Mouse (Mus musculus) telencephalon, adult 2 months (tissue): ENCODE data around the gene Slc5a3.

ENCODE experiments used
- DNase-seq: peaks from one replicate; pipeline ENCODE4 v3.0.0-alpha.2; 2011; ENCODE audit warnings: low read depth, low spot score

Gene Slc5a3

DNA sequence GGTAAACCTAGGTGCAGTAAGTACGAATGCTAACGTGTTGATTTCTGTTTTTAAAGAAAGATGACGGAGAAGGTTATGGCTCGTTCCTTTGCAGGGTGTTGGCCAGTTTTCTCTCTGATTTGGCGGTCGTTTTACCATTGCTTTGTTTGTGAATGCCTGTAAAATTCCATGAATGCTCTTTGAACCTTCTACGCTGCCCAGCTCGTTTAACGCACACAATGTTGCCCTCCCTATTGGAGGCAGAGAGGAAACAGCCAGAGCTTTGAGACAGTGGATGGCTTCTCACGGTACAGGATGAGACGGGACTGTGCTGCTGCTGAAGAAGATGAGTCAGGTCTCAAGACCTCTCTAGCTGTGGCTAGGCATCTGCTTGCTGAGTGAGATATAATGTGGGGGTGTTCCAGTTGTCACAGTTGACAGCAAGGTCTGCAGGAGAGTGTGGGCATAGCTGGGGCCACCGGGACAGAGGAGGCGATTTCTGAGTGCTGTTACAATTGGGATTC is 60.9 kb downstream of the Slc5a3 start:
- DNase-seq, result no peak

DNA sequence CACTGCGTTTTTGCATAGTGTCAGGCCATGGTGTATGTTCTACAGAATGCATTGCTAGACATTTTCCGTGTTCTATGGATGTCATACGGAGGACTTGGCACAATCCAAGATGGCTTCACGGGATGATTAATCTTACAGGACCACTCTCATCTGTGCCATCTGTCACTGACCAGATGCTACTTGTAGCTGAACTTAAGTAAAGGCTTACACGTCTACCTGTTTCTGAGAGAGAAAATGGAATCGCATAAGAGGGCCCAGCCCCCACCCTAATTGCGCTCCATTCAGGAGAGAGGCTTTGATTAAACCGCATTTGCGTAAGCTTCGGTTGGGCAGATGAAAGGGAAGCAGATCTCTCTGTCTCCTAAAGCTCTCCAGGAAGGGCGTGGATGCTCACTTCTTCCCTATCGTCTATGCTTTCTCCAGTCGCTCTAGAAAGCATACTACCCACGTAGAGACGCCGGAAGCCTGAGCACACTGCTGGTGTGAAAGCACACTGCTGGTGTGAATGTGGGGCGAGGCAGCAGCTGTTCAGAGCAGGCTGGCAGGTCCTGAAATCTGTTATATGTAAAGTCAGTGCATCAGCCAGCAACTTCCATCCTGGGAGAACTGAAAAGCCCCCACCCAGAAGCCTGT is 62.9 kb downstream of the Slc5a3 start:
- DNase-seq, result peak; percentile 76

DNA sequence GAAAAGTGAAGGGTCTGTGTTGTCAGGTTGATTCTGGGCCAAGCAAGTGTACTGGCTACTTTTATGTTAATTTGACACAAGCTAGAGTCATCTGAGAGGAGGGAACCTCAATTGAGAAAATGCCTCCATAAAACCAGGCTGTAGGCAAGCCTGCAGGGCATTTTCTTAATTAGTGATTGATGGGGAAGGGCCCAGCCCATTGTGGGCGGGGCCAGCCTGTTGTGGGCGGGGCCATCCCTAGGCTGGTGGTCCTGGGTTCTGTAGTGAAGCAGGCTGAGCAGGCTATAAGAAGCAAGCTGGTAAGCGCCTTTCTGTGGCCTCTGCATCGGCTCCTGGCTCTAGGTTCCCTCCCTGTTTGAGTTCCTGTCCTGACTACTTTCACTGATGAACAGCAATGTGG is 69.1 kb downstream of the Slc5a3 start:
- DNase-seq, result no peak

DNA sequence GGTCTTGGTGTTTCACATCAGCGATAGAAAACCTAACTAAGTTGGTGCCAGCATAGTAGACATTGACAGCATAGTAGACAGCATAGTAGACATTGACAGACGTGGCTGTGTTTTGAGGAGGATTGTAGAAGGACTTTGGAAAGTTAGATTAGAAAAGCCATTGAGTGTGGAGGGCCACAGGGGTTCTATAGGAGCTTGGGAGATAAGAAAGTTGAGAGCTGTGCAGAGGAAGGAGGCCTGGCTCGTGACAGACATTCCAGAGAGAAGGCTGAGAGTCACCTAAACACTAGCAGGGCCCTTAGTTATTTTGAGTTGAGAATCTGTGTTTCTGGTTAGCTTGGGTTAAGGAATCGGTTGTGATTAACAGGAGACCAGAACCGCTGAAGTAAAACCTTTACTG is 69.5 kb downstream of the Slc5a3 start:
- DNase-seq, result no peak

DNA sequence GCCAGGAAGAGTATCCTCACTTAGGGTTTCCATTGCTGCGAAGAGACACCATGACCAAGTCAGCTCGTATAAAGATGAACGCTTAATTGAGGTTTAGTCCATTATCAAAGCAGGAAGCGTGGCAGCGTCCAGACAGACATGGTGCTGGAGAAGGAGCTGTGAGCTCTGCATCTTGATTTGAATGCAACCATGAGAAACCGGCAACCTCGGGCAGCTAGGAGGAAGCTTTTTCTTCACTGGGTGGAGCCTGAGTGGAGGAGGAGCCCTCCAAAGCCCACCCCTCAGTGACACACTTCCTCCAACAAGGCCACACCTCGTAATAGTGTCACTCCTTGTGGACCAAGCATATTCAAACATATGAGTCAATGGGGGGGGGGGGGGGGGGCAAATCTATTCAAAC is 71.7 kb downstream of the Slc5a3 start:
- DNase-seq, result no peak

DNA sequence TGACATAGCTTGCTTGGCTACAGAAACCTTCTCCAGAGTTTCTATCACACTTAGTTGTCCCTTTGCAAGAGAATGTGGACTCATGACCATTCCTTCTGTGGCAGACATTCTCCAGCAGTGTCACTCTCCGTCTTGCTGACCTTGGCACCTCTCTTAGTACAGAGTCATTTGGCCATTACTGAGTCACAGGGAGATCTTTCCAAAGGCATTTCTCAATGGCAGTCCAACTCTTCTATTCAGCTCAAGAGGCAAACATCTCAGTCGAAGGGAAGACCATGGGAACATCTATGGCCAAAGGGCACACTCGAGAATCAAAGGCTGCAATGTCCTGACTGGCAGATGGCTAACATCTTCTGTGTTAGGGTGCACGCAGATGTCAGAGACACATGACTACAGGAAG is 74.4 kb downstream of the Slc5a3 start:
- no peak for DNase-seq

DNA sequence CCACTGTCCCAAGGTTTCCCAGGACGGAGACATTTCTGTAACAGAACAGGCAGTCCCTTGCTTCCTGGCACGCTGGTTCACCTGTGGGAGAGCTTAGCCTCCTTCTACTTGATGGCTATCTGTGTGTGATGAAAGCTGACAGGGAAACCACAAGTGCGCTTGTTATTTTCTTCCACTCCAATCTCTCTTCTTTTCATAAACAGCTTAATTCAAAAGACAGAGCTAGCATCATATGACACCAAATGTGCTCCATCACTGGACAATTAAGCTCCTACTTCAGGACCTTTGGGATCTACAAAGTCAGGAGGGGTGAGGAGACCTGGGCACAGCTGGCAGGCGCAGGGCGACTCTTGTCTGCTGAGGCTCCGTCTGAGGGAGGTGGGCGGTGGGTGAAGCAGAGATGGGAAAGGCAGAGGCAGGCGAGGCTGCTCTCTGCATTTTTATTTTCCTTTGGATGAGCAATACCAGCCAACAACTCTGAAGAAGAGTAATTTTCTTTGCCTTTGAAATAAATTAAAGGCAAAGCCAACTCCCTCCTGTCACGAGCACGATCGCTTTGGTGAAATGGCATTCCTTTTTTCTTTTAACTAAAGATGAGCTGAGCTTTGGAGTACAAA is 76.1 kb downstream of the Slc5a3 start:
- no peak for DNase-seq

DNA sequence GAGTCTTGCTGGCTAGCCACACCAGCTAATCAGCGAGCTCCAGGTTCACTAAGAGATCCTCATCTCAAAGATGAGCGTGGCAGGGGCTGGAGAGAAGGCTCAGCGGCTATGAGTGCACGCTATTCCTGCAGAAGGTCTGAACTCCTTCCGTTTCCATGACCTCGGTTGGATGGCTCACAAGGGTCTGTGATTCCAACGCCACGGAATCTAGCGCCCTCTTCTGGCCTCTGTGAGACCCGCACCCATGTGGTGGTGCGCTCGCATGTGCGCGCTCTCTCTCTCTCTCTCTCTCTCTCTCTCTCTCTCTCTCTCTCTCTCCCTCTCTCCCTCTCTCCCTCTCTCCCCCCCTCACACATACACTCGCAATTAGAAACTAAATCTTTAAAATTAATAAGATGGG is 78.2 kb downstream of the Slc5a3 start:
- no peak for DNase-seq
